Mouse (Mus musculus): ENCODE data around the gene Pcdh17. TPM values are rescaled to one million over a fixed set of nuclear protein-coding genes. Genes with fewer than 3 reads are reported as not detected.

The Pcdh17 gene
- polyA plus RNA-seq, 1 experiment from 2014 or later, result 7.9 TPM

DNA sequence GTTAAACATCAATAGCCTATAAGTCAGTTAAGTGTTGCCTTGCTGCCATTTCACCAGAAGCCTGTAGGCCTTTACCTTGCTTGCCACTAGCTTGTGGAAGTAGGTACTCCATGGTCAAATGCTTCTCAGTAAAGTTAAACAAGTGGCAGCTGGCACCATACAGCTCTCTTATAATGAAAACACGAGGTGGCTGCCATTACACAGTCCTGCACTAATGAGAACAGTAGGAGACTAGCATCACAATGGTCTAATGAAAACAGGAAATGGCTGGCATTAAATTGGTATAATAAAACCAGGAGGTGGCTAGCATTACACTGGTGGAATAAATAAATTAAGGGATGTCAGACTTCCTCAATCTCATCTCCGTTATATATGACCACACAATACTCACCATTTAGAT is 102.6 kb downstream of the Pcdh17 start:
- ATAC-seq (ENCODE audit: low FRiP score, low TSS enrichment), result no peak
- WGBS, result 28% methylated on average over 2 of the region's 2 CpGs
- Histone ChIP-seq H3K4me2 (replicated peaks; ENCODE audit: low read depth, low read length) (no peak overlapping the region), H3K36me3 (ENCODE audit: control insufficient read depth, insufficient read depth, low read length) (no peaks in the 10 kb centered on the region), H3K9ac (ENCODE audit: low read depth, low read length) (no peak overlapping the region), H3K27ac (ENCODE audit: low read depth, low read length) (no peak overlapping the region), H3K9me3 (ENCODE audit: control insufficient read depth, low read length) (no peaks in the 10 kb centered on the region), H3K27me3 (ENCODE audit: control insufficient read depth, insufficient read depth, low read length) (no peaks in the 10 kb centered on the region), H3K4me1 (ENCODE audit: control insufficient read depth, insufficient read depth, low read length) (no peaks in the 10 kb centered on the region), H3K4me3 (ENCODE audit: low read length) (no peak overlapping the region)

DNA sequence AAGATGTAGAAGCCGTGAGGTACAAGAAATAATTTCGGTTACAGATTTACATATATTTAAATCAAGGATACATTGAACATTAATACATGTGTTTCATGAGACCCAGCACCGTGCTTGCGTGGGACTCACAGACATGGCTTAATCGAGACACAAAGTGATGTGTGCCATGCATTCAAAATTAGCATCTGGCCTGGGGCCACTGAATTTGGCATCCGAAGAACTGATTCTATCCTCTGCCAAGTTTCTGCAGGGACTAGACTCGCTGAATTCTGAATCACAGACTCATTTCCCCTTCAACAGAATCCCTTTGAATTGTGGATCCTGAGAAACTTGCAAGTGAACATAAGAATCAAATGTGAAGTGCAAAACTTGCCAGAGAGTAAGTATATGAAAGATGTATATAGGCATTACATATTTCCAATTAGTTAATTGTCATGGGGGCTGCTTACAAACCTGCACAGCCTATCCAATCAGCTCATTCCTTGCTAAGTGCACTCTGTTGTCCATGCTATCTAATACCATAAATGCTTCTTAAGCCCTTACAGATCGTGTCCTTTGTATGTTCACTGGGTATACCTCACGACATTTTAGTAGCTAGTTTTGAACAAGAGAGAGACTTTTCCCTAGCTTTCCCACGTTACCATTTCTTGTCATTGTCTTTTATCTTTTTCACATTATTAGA is 104.3 kb downstream of the Pcdh17 start:
- H3K9me3 ChIP-seq (ENCODE audit: control insufficient read depth, low read length), result no peaks in the 10 kb centered on the region
- no peak overlapping the region for H3K9ac ChIP-seq (ENCODE audit: low read depth, low read length)
- H3K27me3 ChIP-seq (ENCODE audit: control insufficient read depth, insufficient read depth, low read length), result no peaks in the 10 kb centered on the region
- H3K27ac ChIP-seq (ENCODE audit: low read depth, low read length), result no peak overlapping the region
- H3K4me1 ChIP-seq (ENCODE audit: control insufficient read depth, insufficient read depth, low read length), result no peaks in the 10 kb centered on the region
- no peaks in the 10 kb centered on the region for H3K36me3 ChIP-seq (ENCODE audit: control insufficient read depth, insufficient read depth, low read length)
- no peak overlapping the region for H3K4me3 ChIP-seq (ENCODE audit: low read length)
- H3K4me2 ChIP-seq (replicated peaks; ENCODE audit: low read depth, low read length), result no peak overlapping the region
- no peak for ATAC-seq (ENCODE audit: low FRiP score, low TSS enrichment)
- 89% methylated on average over 10 of the region's 10 CpGs for WGBS

DNA sequence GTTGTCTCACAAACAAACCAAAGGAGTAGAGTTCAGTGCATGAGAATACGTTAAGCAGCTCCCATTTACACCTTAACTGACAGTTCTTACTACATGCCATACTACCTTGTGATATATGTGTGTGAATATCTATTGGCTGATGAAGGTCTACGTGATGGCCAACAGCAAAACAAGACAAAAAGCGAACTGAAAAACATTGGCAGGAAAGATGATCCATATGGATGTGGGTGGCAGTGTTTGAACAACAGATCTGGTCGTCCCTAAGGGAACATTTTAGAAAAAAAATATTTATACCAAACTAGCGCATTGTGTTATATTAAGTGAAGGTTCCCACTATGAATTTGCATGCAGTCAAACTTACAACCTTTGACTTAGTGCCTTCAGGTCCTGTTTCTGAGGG is 108.2 kb downstream of the Pcdh17 start:
- Histone ChIP-seq H3K9me3 (ENCODE audit: control insufficient read depth, low read length) (no peaks in the 10 kb centered on the region), H3K27me3 (ENCODE audit: control insufficient read depth, insufficient read depth, low read length) (no peaks in the 10 kb centered on the region), H3K4me1 (ENCODE audit: control insufficient read depth, insufficient read depth, low read length) (no peaks in the 10 kb centered on the region), H3K27ac (ENCODE audit: low read depth, low read length) (no peak overlapping the region), H3K4me2 (replicated peaks; ENCODE audit: low read depth, low read length) (no peak overlapping the region), H3K9ac (ENCODE audit: low read depth, low read length) (no peak overlapping the region), H3K36me3 (ENCODE audit: control insufficient read depth, insufficient read depth, low read length) (no peaks in the 10 kb centered on the region), H3K4me3 (ENCODE audit: low read length) (no peak overlapping the region)
- WGBS, result 84% methylated on average over 5 of the region's 5 CpGs
- ATAC-seq (ENCODE audit: low FRiP score, low TSS enrichment), result no peak

DNA sequence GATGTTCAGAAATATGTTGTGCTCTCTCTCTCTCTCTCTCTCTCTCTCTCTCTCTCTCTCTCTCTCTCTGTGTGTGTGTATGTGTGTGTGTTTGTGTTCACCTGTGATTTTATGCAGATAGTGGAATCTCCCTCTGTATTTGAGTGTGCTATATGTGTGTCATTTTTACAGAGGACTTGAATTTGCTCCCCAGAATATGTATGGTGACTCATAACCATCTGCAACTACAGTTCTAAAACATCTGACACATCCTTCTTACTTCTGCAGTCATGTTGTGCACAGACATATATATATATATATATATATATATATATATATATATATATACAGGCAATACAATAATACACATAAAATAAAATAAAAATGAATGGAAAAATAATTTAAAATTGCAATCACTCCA is 127.7 kb downstream of the Pcdh17 start:
- H3K27me3 ChIP-seq (ENCODE audit: control insufficient read depth, insufficient read depth, low read length), result no peaks in the 10 kb centered on the region
- no peak for ATAC-seq (ENCODE audit: low FRiP score, low TSS enrichment)
- no peak overlapping the region for H3K4me3 ChIP-seq (ENCODE audit: low read length)
- H3K4me2 ChIP-seq (replicated peaks; ENCODE audit: low read depth, low read length), result no peak overlapping the region
- no peaks in the 10 kb centered on the region for H3K9me3 ChIP-seq (ENCODE audit: control insufficient read depth, low read length)
- H3K27ac ChIP-seq (ENCODE audit: low read depth, low read length), result no peak overlapping the region
- H3K9ac ChIP-seq (ENCODE audit: low read depth, low read length), result no peak overlapping the region
- no peaks in the 10 kb centered on the region for H3K4me1 ChIP-seq (ENCODE audit: control insufficient read depth, insufficient read depth, low read length)
- no peaks in the 10 kb centered on the region for H3K36me3 ChIP-seq (ENCODE audit: control insufficient read depth, insufficient read depth, low read length)

Measured in kidney, embryonic 14.5 days (tissue).